Mouse (Mus musculus) limb, embryonic 10.5 days (tissue): ENCODE measurements around the gene Zcchc7. TPM values are rescaled to one million over a fixed set of nuclear protein-coding genes. Genes with fewer than 3 reads are reported as not detected.
"Not testable (repeated sequence)": the region's sequence is repeated elsewhere in the genome, so short reads cannot be mapped to it uniquely, and the experiment has no call there.

ENCODE experiments used
- DNase-seq: peaks from one replicate; pipeline ENCODE4 v3.0.0-alpha.2; 2017; ENCODE audit warnings: low spot score
- H3K27ac ChIP-seq: fragments of 300-500 bp; sonication (generic); 2 replicates; pipeline ENCODE4 v1.5.1; 2016; ENCODE audit warnings: mild to moderate bottlenecking
- H3K27me3 ChIP-seq: fragments of 300-500 bp; sonication (generic); 2 replicates; pipeline ENCODE4 v1.6.1; 2016; ENCODE audit warnings: low read depth, mild to moderate bottlenecking; ENCODE audit not compliant: poor library complexity, severe bottlenecking
- H3K36me3 ChIP-seq: fragments of 300-500 bp; sonication (generic); 2 replicates; pipeline ENCODE4 v1.6.1; 2016; ENCODE audit warnings: mild to moderate bottlenecking, moderate library complexity
- H3K4me1 ChIP-seq: fragments of 300-500 bp; sonication (generic); 2 replicates; pipeline ENCODE4 v1.6.1; 2016
- H3K4me3 ChIP-seq: fragments of 300-500 bp; sonication (generic); 2 replicates; pipeline ENCODE4 v1.5.1; 2016; ENCODE audit warnings: mild to moderate bottlenecking, moderate library complexity
- H3K9me3 ChIP-seq: fragments of 300-500 bp; sonication (generic); replicated peaks from 2 replicates; pipeline ENCODE4 v1.6.1; 2016; ENCODE audit warnings: mild to moderate bottlenecking
- WGBS: fragments of 180-500 bp; shearing (Covaris S2); methylation state at CpG from one replicate; pipeline ENCODE4 v1.1.7; 2016; 5-methylcytosine and 5-hydroxymethylcytosine counted together
- polyA plus RNA-seq: library from polyadenylated mRNA; unstranded; fragments of >200 nt; fragmentation: Nextera tagmentation; extraction: Ambion mirVana; gene quantifications from 2 replicates; pipeline ENCODE4 v1.2.1, GENCODE M21; 2016

Gene Zcchc7
- polyA plus RNA-seq, 1 experiment from 2014 or later, result 20.5 TPM

DNA sequence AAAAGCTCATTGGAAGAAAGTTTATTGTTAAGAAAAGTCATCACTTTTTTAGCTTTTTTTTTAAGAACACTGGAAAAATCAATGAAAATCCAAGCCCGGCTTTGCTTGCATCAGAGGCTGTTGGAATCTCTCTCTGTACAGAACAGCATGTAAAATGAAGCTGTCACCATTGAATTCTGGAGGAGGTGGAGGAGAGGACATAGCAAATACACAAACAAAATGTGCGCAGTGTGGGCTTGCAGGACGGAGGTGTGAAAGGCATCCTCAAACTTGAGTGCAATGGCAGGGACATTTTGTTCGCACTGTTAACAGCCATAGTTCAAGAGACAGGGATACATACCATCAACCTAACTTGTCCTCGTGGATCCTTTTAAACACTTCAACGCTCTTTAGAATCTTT lies 176.1 kb downstream of the Zcchc7 start:
- no peak overlapping the region for H3K4me3 ChIP-seq
- WGBS, result 94% methylated on average over 6 of the region's 6 CpGs
- H3K36me3 ChIP-seq, result peaks cover 43% of the 10 kb centered on the region
- H3K9me3 ChIP-seq, result no peaks in the 10 kb centered on the region
- no peaks in the 10 kb centered on the region for H3K4me1 ChIP-seq
- H3K27ac ChIP-seq, result no peak overlapping the region
- DNase-seq, result no peak
- H3K27me3 ChIP-seq, result no peaks in the 10 kb centered on the region

DNA sequence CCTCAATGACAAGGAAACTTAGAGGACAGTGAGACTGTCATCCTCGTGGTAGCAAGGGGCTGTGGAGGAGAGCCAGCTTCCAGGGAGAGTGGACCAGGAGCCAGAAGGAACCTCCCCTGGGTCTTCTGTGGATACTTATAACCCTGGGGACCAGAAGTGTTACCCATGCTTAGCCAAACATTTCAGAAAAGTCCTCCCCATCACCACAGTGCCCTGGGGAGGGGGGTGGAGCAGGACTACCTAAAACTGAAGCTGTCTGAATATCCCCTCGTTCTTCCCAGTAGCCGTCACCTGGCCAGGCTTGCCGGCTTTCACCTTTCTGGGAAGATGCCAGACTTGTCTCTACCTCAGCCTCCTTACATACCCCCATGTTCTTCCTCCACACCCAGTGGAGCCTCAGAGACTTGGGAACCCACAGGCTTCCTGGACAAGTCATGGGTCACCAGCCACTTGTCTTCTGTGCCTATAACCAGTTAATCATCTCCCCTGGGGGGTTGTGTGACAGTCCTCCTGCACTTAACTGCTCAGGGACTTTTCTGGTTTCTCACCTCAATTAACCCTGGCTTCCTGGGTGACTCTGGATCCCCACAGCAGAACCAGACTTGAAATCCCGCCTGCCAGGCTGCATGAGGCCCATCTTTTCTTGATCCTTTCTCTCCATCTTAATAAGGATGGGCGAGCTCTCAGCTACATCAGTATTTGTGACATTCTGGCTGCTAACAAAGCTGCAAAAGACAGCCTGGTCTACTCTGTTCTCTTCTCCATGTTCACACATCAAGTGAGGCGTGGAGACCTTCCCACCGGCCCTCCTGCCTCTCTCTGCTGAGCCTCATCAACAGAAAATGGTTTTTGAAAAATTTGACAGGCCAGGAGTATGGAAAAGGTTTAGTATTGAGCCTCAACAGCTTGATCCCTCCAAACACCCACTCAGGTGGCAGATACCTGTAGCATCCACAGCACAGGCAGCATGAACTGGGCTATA lies 183.0 kb downstream of the Zcchc7 start:
- Histone ChIP-seq H3K9me3 (no peaks in the 10 kb centered on the region), H3K4me1 (no peaks in the 10 kb centered on the region), H3K27me3 (no peaks in the 10 kb centered on the region), H3K27ac (no peak overlapping the region), H3K4me3 (no peak overlapping the region), H3K36me3 (0 out of 2 replicates have a peak, but pooled peaks cover 2% of the 10 kb centered on the region)
- no peak for DNase-seq
- 82% methylated on average over 8 of the region's 8 CpGs for WGBS

DNA sequence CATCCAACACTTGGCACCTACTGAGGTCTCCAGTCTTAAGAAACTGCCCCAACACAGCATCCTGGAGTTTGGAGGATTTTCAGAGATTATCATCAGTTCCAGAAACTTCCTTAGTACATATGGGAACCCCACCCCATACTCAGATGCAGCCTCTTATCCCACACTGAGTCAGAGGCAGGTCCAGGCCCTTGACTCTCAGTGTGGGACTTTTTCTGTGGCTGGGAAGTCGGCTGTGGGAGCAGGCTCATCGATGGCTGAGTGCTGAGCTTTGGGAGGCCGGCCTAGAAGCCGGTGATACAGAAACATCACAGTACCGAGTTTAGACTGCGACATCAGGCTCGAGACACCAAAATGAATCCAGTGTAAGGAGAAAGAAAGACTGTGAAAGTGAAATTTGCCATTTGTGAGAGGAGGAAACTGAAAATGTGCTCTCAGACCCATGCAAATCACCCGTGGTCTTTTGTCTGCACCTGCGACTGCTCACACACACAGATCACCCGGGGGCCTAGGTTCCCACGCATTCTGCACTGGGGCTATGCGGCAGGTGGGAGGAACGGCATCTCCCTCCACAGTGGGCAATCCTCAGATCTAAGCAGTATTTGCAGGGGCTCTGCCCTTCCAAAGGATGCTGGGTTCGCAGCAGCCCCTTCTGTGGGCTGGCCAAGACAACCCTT lies 184.0 kb downstream of the Zcchc7 start:
- no peaks in the 10 kb centered on the region for H3K27me3 ChIP-seq
- H3K27ac ChIP-seq, result no peak overlapping the region
- no peaks in the 10 kb centered on the region for H3K9me3 ChIP-seq
- no peak for DNase-seq
- no peaks in the 10 kb centered on the region for H3K36me3 ChIP-seq
- H3K4me3 ChIP-seq, result no peak overlapping the region
- no peaks in the 10 kb centered on the region for H3K4me1 ChIP-seq
- 89% methylated on average over 14 of the region's 14 CpGs for WGBS

DNA sequence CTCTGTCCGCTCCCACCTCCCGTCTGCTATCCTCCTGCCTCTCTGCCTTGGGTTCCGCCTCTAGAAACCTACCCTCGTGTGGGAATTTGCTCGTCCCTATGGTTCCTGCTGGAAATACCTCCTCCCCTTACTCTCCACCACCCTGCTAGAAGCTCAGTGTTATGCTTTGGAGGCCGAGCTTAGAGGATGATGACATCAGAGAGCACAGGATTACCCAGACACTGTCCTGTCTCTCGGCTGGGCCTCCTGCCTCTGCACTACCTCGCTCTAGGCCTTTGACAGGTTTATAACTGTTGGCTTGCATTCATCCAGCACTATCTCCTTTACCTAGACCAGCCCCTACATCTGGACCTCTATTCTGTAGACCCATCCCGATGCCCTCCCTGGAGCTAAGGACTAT lies 184.6 kb downstream of the Zcchc7 start:
- H3K27ac ChIP-seq, result no peak overlapping the region
- DNase-seq, result no peak
- no peaks in the 10 kb centered on the region for H3K9me3 ChIP-seq
- no peaks in the 10 kb centered on the region for H3K4me1 ChIP-seq
- 63% methylated on average over 9 of the region's 9 CpGs for WGBS
- no peak overlapping the region for H3K4me3 ChIP-seq
- no peaks in the 10 kb centered on the region for H3K27me3 ChIP-seq
- no peaks in the 10 kb centered on the region for H3K36me3 ChIP-seq

GRCm38 (mm10) chr4:44942237-44942636 lies 186.6 kb downstream of the Zcchc7 start:
- no peak for DNase-seq
- no peak overlapping the region for H3K27ac ChIP-seq
- no peak overlapping the region for H3K4me3 ChIP-seq
- H3K4me1 ChIP-seq, result no peaks in the 10 kb centered on the region
- no peaks in the 10 kb centered on the region for H3K36me3 ChIP-seq
- H3K9me3 ChIP-seq, result no peaks in the 10 kb centered on the region
- WGBS, result 94% methylated on average over 1 of the region's 1 CpGs
- no peaks in the 10 kb centered on the region for H3K27me3 ChIP-seq

GRCm38 (mm10) chr4:44943480-44943879 lies 187.8 kb downstream of the Zcchc7 start:
- H3K36me3 ChIP-seq, result no peaks in the 10 kb centered on the region

DNA sequence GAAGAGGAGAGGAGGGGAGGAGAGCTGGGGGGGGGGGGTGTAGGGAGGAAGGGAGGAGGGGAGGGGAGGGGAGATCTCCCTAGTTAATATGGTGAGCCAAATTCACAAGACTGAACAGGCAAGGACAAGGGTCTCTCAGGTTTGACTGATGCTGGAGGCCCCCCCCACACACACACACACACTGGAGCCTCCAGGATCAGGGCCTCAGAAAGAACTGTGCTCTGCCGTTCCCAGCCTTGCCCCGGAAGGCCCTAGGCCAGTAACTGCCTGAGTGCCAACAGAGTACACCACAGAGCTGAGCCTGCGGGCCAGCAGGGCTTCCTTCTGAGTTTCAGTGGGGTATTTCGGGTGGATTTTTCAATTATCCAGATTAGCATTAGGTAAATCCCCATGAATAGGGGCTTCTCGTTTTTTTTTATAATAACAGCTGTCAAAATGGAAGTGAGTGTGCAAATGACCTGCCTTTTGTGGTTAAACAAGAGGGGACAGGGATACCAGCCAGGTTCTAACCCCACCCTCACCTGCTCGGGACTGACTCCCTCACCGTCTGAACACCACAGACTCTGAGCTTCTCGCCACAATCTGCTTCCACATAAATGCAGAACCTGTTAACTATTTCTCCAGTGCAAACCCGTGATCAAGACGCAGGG lies 188.9 kb downstream of the Zcchc7 start:
- 89% methylated on average over 10 of the region's 10 CpGs for WGBS
- no peaks in the 10 kb centered on the region for H3K27me3 ChIP-seq
- H3K4me3 ChIP-seq, result no peak overlapping the region
- H3K4me1 ChIP-seq, result no peaks in the 10 kb centered on the region
- H3K9me3 ChIP-seq, result no peaks in the 10 kb centered on the region
- no peaks in the 10 kb centered on the region for H3K36me3 ChIP-seq
- DNase-seq, result no peak
- H3K27ac ChIP-seq, result no peak overlapping the region

More at GRCm38 (mm10) chr4:44943480-44943879, 187.8 kb downstream of the Zcchc7 start:
- no peaks in the 10 kb centered on the region for H3K4me1 ChIP-seq
- no peaks in the 10 kb centered on the region for H3K27me3 ChIP-seq
- H3K27ac ChIP-seq, result no peak overlapping the region
- WGBS, result 87% methylated on average over 6 of the region's 6 CpGs
- no peak overlapping the region for H3K4me3 ChIP-seq
- DNase-seq, result no peak
- H3K9me3 ChIP-seq, result no peaks in the 10 kb centered on the region

DNA sequence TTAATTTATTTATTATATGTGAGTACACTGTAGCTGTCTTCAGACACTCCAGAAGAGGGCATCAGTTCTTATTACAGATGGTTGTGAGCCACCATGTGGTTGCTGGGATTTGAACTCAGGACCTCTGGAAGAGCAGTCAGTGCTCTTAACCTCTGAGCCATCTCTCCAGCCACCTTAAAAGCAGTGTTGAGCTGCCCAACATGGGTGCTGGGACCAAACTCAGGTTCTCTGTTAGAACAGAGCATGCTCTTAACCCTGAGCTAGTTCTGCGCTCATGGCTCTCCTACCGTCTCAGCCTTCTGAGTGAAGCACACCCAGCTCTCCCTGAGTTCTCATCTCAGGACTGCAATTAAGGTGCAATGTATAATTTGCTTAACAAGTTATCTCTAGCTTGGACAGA lies 190.4 kb downstream of the Zcchc7 start:
- H3K27me3 ChIP-seq, H3K4me1 ChIP-seq: not testable (repeated sequence)
- WGBS, result 89% methylated on average over 2 of the region's 2 CpGs

GRCm38 (mm10) chr4:44947464-44947863 lies 191.8 kb downstream of the Zcchc7 start:
- WGBS, result 89% methylated on average over 5 of the region's 5 CpGs
- Histone ChIP-seq H3K27ac (no peak overlapping the region), H3K27me3 (no peaks in the 10 kb centered on the region), H3K4me1 (no peaks in the 10 kb centered on the region), H3K9me3 (no peaks in the 10 kb centered on the region), H3K36me3 (no peaks in the 10 kb centered on the region), H3K4me3 (no peak overlapping the region)
- no peak for DNase-seq

More for the DNA sequence above, 190.4 kb downstream of the Zcchc7 start:
- H3K9me3 ChIP-seq, H3K36me3 ChIP-seq, H3K27ac ChIP-seq, H3K4me3 ChIP-seq, DNase-seq: not testable (repeated sequence)

DNA sequence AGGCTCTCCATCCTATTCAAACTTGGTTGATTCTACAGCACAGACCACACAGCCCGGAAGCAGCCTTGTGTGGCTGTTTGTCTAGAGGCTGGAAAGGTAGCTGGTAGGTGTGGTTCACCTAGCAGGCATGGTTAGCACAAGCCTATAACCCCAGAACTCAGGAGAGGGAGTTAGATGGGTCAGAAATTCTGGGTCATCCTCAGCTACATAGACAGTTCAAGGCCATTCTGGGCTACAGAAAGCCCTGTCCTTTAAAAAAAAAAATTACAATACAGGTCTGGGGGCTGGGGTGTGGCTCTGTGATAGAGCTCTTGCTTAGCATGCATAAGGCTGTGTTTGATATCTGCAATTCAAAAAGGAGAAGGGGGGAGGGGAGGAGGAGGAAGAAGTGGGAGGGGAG lies 192.6 kb downstream of the Zcchc7 start:
- WGBS, result 90% methylated on average over 1 of the region's 1 CpGs

GRCm38 (mm10) chr4:44953041-44953440 lies 197.4 kb downstream of the Zcchc7 start:
- Histone ChIP-seq H3K4me1 (peaks cover 7% of the 10 kb centered on the region), H3K27ac (0 out of 2 replicates have a peak overlapping the region, but pooled peaks have one; percentile 34), H3K36me3 (no peaks in the 10 kb centered on the region), H3K4me3 (no peak overlapping the region), H3K27me3 (no peaks in the 10 kb centered on the region), H3K9me3 (no peaks in the 10 kb centered on the region)
- 78% methylated on average over 9 of the region's 9 CpGs for WGBS
- DNase-seq, result no peak

More for the DNA sequence above, 192.6 kb downstream of the Zcchc7 start:
- no peaks in the 10 kb centered on the region for H3K36me3 ChIP-seq
- H3K4me3 ChIP-seq, result no peak overlapping the region
- H3K27me3 ChIP-seq, result no peaks in the 10 kb centered on the region
- no peaks in the 10 kb centered on the region for H3K9me3 ChIP-seq
- H3K4me1 ChIP-seq, result peaks cover 5% of the 10 kb centered on the region
- DNase-seq, result no peak
- no peak overlapping the region for H3K27ac ChIP-seq

GRCm38 (mm10) chr4:44958776-44959175 lies 203.1 kb downstream of the Zcchc7 start:
- Histone ChIP-seq H3K4me3 (no peak overlapping the region), H3K4me1 (no peaks in the 10 kb centered on the region), H3K9me3 (no peaks in the 10 kb centered on the region), H3K27me3 (no peaks in the 10 kb centered on the region), H3K36me3 (no peaks in the 10 kb centered on the region), H3K27ac (no peak overlapping the region)
- WGBS, result 88% methylated on average over 9 of the region's 9 CpGs
- no peak for DNase-seq

- no peak for DNase-seq
- no peaks in the 10 kb centered on the region for H3K9me3 ChIP-seq
- 94% methylated on average over 13 of the region's 13 CpGs for WGBS
- H3K4me1 ChIP-seq, result no peaks in the 10 kb centered on the region
- no peaks in the 10 kb centered on the region for H3K36me3 ChIP-seq
- H3K4me3 ChIP-seq, result no peak overlapping the region
- no peak overlapping the region for H3K27ac ChIP-seq
- no peaks in the 10 kb centered on the region for H3K27me3 ChIP-seq
These were observed 203.5 kb downstream of the Zcchc7 start for GRCm38 (mm10) chr4:44959220-44959619.
